Mouse (Mus musculus) stomach, postnatal 0 days (tissue): ENCODE results near the gene Dnah12. TPM values are rescaled to one million over a fixed set of nuclear protein-coding genes. Genes with fewer than 3 reads are reported as not detected.
"Not testable (repeated sequence)": the region's sequence is repeated elsewhere in the genome, so short reads cannot be mapped to it uniquely, and the experiment has no call there.

ENCODE experiments used
- ATAC-seq: fragments of 200-750 bp; cut with Nextera tagmentation; 2 replicates; pipeline ENCODE4 v1.8.0; 2017; ENCODE audit not compliant: low FRiP score, low TSS enrichment
- DNase-seq: peaks from one replicate; pipeline ENCODE4 v3.0.0-alpha.2; 2016; ENCODE audit warnings: low spot score
- H3K27ac ChIP-seq: fragments of 300-500 bp; sonication (generic); replicated peaks from 2 replicates; pipeline ENCODE4 v1.5.1; 2014; ENCODE audit warnings: mild to moderate bottlenecking, control low read depth
- H3K27me3 ChIP-seq: fragments of 300-500 bp; sonication (generic); 2 replicates; pipeline ENCODE4 v1.6.1; 2014; ENCODE audit warnings: low read length; ENCODE audit not compliant: control insufficient read depth, insufficient read depth
- H3K36me3 ChIP-seq: fragments of 300-500 bp; sonication (generic); 2 replicates; pipeline ENCODE4 v1.6.1; 2014; ENCODE audit warnings: low read length, mixed read lengths; ENCODE audit not compliant: control insufficient read depth, insufficient read depth
- H3K4me1 ChIP-seq: fragments of 300-500 bp; sonication (generic); replicated peaks from 2 replicates; pipeline ENCODE4 v1.6.1; 2014; ENCODE audit warnings: antibody characterized with exemption; ENCODE audit not compliant: control insufficient read depth, insufficient read depth
- H3K4me2 ChIP-seq: fragments of 300-500 bp; sonication (generic); replicated peaks from 2 replicates; pipeline ENCODE4 v1.6.1; 2014; ENCODE audit warnings: low read depth, mild to moderate bottlenecking, control low read depth, moderate library complexity
- H3K4me3 ChIP-seq: fragments of 300-500 bp; sonication (generic); 2 replicates; pipeline ENCODE4 v1.5.1; 2014; ENCODE audit warnings: low read depth, low read length, control low read depth
- H3K9ac ChIP-seq: fragments of 300-500 bp; sonication (generic); 2 replicates; pipeline ENCODE4 v1.6.1; 2014; ENCODE audit warnings: mild to moderate bottlenecking, low read length, control low read depth, mixed read lengths
- H3K9me3 ChIP-seq: fragments of 300-500 bp; sonication (generic); 2 replicates; pipeline ENCODE4 v1.6.1; 2016; ENCODE audit warnings: low read length; ENCODE audit not compliant: control insufficient read depth
- CTCF ChIP-seq: IDR thresholded peaks from 2 replicates; pipeline ENCODE4 v1.5.1; 2016; ENCODE audit warnings: antibody characterized with exemption, low read depth, mild to moderate bottlenecking, moderate library complexity
- EP300 ChIP-seq: optimal IDR thresholded peaks from 2 replicates; pipeline ENCODE3; 2016; ENCODE audit warnings: antibody characterized with exemption
- WGBS: fragments of 180-500 bp; shearing (Covaris S2); extraction: QIAGEN DNeasy Blood & Tissue Kit; methylation state at CpG from one replicate; pipeline ENCODE4 v1.1.7; 2014; 5-methylcytosine and 5-hydroxymethylcytosine counted together
- polyA plus RNA-seq: library from polyadenylated mRNA; unstranded; fragments of >200 nt; fragmentation: Nextera tagmentation; extraction: Ambion mirVana; gene quantifications from 2 replicates; pipeline ENCODE4 v1.2.1, GENCODE M21; 2015

Dnah12 gene
- polyA plus RNA-seq, 1 experiment from 2014 or later, result 0.02 TPM

- H3K27ac ChIP-seq, result no peak overlapping the region
- H3K9me3 ChIP-seq, result no peaks in the 10 kb centered on the region
- no peak overlapping the region for H3K4me3 ChIP-seq
- H3K4me1 ChIP-seq, result no peaks in the 10 kb centered on the region
- H3K27me3 ChIP-seq, result no peaks in the 10 kb centered on the region
- 66% methylated on average over 5 of the region's 5 CpGs for WGBS
- no peak for ATAC-seq
- TF ChIP-seq EP300, result no peak
- TF ChIP-seq CTCF, result no peak
- no peak overlapping the region for H3K9ac ChIP-seq
- no peak overlapping the region for H3K4me2 ChIP-seq
- H3K36me3 ChIP-seq, result no peaks in the 10 kb centered on the region
- no peak for DNase-seq
Measured at GRCm38 (mm10) chr14:26675791-26676190, 17.3 kb upstream of the Dnah12 start.

- Histone ChIP-seq H3K9me3 (no peaks in the 10 kb centered on the region), H3K9ac (no peak overlapping the region), H3K4me1 (no peaks in the 10 kb centered on the region), H3K27ac (no peak overlapping the region), H3K36me3 (no peaks in the 10 kb centered on the region), H3K4me3 (no peak overlapping the region), H3K27me3 (no peaks in the 10 kb centered on the region), H3K4me2 (no peak overlapping the region)
- ATAC-seq (no peak), DNase-seq (no peak)
- no peak for TF ChIP-seq EP300
- no peak for TF ChIP-seq CTCF
- WGBS, result 35% methylated on average over 2 of the region's 2 CpGs
Measured at GRCm38 (mm10) chr14:26690727-26691126, 2.3 kb upstream of the Dnah12 start.

GRCm38 (mm10) chr14:26691363-26691762, 1.7 kb upstream of the Dnah12 start:
- H3K9ac ChIP-seq, result no peak overlapping the region
- 45% methylated on average over 2 of the region's 2 CpGs for WGBS
- DNase-seq (no peak), ATAC-seq (peak; percentile 51; the same call in 1 of the 2 replicates)
- H3K36me3 ChIP-seq, result no peaks in the 10 kb centered on the region
- no peaks in the 10 kb centered on the region for H3K27me3 ChIP-seq
- no peak overlapping the region for H3K4me3 ChIP-seq
- no peak overlapping the region for H3K4me2 ChIP-seq
- H3K9me3 ChIP-seq, result no peaks in the 10 kb centered on the region
- no peak overlapping the region for H3K27ac ChIP-seq
- TF ChIP-seq EP300, result no peak
- no peaks in the 10 kb centered on the region for H3K4me1 ChIP-seq

GRCm38 (mm10) chr14:26697912-26698311, 4.8 kb downstream of the Dnah12 start:
- ATAC-seq (no peak), DNase-seq (no peak)
- Histone ChIP-seq H3K9ac (no peak overlapping the region), H3K9me3 (no peaks in the 10 kb centered on the region), H3K4me2 (no peak overlapping the region), H3K4me3 (no peak overlapping the region), H3K27me3 (no peaks in the 10 kb centered on the region), H3K27ac (no peak overlapping the region), H3K4me1 (no peaks in the 10 kb centered on the region), H3K36me3 (no peaks in the 10 kb centered on the region)
- TF ChIP-seq CTCF, result peak; percentile 68
- TF ChIP-seq EP300, result no peak

- not testable (repeated sequence) for H3K4me2 ChIP-seq, H3K4me3 ChIP-seq, H3K9me3 ChIP-seq, H3K4me1 ChIP-seq, H3K36me3 ChIP-seq, H3K27ac ChIP-seq, DNase-seq, ATAC-seq, H3K9ac ChIP-seq, H3K27me3 ChIP-seq
- 81% methylated on average over 5 of the region's 5 CpGs for WGBS
- TF ChIP-seq CTCF, result 0 out of 2 replicates have a peak, but pooled peaks have one; percentile 3
Measured at GRCm38 (mm10) chr14:26705246-26705645, 12.2 kb downstream of the Dnah12 start.

- not testable (repeated sequence) for DNase-seq, H3K4me1 ChIP-seq, H3K4me2 ChIP-seq, H3K4me3 ChIP-seq, H3K9me3 ChIP-seq, H3K27me3 ChIP-seq, H3K9ac ChIP-seq, ATAC-seq, H3K27ac ChIP-seq, H3K36me3 ChIP-seq
- 48% methylated on average over 2 of the region's 2 CpGs for WGBS
Measured at GRCm38 (mm10) chr14:26719696-26720095, 26.6 kb downstream of the Dnah12 start.
